Mouse (Mus musculus): ENCODE measurements around the gene Aagab.

The Aagab gene

GRCm38 (mm10) chr9:63647581-63648519 lies 45.4 kb downstream of the Aagab start:
- DNase-seq (ENCODE audit: low spot score in 2 of 2): no peak

- no peak for DNase-seq (ENCODE audit: low spot score in 2 of 2)
Measured at GRCm38 (mm10) chr9:63648520-63648918, 46.1 kb downstream of the Aagab start.

DNA sequence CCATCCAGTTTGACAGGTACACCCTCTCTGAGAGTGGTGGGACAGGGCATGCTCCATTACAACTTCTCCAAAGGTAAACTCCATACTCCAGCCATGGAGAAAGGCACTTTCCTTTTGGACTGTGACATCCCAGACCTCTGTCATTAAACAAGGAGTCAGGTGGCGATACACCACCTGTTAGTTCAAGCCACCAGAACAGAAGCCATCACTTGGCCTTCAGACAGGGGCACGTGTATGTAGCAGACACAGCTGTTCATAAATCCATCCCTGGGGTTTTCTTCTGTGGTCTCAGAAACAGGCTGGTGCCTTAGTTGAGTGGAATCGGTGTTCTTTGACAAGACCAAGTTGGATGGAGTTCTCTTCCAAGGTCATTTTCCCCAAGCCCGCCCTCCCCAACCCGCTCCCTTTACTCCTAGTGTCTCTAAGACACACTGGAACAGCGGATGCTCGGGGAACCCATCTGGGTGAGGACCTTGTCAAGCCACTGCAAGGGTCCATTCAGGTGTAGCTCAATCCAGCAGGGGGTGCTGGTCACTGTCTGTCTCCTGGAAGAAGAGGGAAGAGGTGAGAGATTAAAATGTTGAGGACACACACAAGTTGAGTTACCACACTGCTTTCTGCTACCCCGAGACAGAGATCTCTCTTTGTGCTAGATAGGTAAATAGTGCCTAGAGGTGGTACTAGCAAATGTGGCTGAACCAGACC lies 47.5 kb downstream of the Aagab start:
- DNase-seq (ENCODE audit: low spot score in 2 of 2): peak in 1 of 2 experiments; percentile 36

- DNase-seq (ENCODE audit: low spot score in 2 of 2): no peak
Measured at GRCm38 (mm10) chr9:63650905-63651304, 48.4 kb downstream of the Aagab start.

GRCm38 (mm10) chr9:63651594-63651993 lies 49.1 kb downstream of the Aagab start:
- no peak for DNase-seq (ENCODE audit: low spot score in 2 of 2)

DNA sequence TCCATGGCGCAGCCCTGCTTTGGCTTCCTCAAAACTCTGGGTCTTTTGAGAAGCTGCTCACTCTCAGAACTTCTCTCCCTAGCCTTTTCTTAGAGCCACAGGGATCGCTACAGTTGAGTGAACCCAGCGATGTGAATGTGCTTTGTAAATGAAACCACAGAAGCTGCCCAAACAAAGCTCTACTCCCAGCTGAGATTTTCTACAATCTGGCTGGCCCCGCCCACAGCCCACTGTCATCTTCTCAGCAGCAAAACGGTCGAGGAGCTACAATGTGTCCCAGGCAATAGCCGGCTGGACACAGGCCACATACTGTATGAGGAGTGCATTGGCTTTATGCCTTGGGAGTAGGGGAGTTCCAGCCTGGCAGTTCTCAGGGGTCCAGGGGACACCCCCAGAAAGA lies 51.2 kb downstream of the Aagab start:
- no peak for DNase-seq (ENCODE audit: low spot score in 2 of 2)

DNA sequence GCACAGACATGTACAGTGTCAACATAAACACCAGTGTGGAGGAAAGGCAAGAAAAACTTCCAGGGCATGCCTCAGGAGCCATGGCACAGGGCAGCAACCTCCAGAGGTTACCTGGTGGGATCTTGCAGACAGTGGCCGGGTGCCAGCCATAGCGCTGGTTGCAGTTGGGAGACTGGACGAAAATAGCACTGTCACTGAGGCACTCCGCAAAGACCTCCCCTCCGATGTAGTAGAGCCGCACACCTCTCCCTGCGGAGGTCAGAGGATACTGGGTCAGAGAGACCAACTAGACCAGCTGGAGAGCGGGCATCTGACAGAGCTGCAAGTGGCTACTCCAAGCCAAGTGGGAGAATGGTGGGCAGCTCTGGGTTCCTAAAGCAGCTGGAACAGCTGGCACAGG lies 52.1 kb downstream of the Aagab start:
- no peak for DNase-seq (ENCODE audit: low spot score in 2 of 2)

DNA sequence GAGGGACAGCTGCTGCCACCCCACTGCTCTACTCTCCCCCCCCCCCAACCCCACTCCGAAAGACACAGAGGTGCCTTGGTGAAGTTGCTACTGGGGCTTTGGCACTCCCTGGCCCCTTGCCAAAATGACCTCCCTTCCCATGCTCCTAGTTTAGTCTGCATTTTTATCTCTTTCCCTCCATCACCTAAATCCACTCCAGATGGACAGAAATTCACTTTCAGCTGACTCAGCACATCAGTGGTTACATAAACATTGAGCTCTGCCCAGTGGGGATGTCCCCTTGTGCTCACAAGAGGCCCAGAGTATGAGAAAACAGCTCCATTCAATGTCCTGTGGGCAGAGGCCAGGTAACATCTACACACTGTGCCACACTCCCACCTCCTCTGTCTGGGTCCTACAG lies 52.6 kb downstream of the Aagab start:
- DNase-seq (ENCODE audit: low spot score in 2 of 2): no peak

GRCm38 (mm10) chr9:63657167-63657566 lies 54.7 kb downstream of the Aagab start:
- DNase-seq (ENCODE audit: low spot score in 2 of 2): no peak

DNA sequence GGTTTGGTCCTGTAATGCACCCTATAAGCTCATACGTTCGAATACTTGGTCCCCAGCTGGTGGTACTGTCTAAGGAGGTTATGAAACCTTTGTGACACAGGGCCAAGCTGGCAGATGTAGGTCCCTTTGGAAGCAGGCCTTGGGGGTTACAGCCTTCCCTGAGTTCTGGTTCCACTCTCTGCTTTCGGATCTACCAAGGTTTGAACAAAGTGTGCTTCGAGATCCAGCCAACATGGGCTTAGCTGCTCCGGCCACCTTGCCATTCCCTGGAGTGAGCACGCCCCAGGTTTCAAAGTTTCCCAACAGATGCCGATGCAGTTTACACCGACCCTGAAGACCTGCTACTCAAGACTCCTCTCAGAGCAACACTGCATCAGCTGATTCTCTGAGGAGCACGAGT lies 56.0 kb downstream of the Aagab start:
- no peak for DNase-seq (ENCODE audit: low spot score in 2 of 2)

- no peak for DNase-seq (ENCODE audit: low spot score in 2 of 2)
Measured at GRCm38 (mm10) chr9:63658970-63659371, 56.5 kb downstream of the Aagab start.

DNA sequence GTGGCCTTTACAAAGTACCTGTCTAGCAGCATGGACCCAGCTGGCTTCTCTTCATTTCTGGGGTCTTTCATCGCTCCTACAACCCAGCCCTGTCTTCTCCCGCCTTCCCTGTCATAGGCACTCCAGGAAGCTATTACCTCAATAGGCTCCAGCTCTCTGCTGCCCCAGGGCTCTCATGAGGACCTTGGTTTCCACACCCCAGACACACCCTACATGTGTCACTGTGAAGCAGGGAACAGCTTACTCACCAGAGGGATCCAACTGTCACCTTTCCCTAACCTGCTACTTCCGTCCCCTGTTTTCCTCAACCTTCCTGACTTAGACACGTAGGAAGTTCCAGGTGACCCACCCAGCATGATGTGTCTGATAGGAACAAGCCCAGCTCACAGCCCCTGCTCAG lies 57.6 kb downstream of the Aagab start:
- DNase-seq (ENCODE audit: low spot score in 2 of 2): no peak

GRCm38 (mm10) chr9:63660691-63661090 lies 58.2 kb downstream of the Aagab start:
- DNase-seq (ENCODE audit: low spot score in 2 of 2): no peak

GRCm38 (mm10) chr9:63662759-63663158 lies 60.3 kb downstream of the Aagab start:
- no peak for DNase-seq (ENCODE audit: low spot score in 2 of 2)

GRCm38 (mm10) chr9:63663222-63663621 lies 60.8 kb downstream of the Aagab start:
- DNase-seq (ENCODE audit: low spot score in 2 of 2): no peak

DNA sequence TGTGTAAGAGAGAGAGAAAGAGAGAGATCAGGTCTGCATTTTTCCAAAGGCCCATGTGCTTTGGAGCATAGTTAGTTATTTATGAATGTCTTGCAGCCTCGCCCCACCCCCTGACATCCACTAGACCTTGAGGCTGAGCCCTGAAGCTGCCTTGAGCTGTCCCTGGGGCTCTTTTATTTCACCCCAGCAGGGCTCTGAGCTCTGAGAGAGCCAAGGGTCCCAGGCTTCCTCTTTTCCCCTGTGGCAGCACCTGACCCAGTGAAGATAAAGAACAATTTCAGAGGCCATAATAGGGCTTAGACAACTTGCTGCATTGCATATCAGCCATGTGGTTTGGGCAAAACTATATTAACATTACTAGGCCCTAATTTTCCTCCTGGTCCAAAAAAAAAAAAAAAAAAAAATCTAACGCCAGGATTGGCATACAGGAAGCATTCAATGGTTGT lies 61.9 kb downstream of the Aagab start:
- DNase-seq (ENCODE audit: low spot score in 2 of 2): no peak

GRCm38 (mm10) chr9:63664792-63665646 lies 62.6 kb downstream of the Aagab start:
- DNase-seq (ENCODE audit: low spot score in 2 of 2): no peak

GRCm38 (mm10) chr9:63666612-63667372 lies 64.3 kb downstream of the Aagab start:
- no peak for DNase-seq (ENCODE audit: low spot score in 2 of 2)

DNA sequence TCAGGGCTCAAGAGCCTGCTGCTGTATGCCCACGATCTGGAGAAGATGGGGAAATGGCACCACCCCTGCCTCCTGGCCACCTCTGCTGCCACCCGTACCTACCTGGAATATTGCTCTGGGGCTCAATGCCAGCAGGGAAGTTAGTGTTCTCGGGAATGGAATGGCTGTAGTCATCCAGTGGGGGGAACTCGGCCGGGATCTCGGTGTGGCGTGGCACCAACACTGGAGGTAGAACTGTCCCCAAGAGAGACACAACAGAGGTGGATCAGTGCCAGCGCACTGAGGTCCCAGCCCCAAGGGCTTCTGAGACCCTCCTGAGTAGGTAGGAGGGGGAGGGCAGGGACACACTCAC lies 64.9 kb downstream of the Aagab start:
- no peak for DNase-seq (ENCODE audit: low spot score in 2 of 2)

DNA sequence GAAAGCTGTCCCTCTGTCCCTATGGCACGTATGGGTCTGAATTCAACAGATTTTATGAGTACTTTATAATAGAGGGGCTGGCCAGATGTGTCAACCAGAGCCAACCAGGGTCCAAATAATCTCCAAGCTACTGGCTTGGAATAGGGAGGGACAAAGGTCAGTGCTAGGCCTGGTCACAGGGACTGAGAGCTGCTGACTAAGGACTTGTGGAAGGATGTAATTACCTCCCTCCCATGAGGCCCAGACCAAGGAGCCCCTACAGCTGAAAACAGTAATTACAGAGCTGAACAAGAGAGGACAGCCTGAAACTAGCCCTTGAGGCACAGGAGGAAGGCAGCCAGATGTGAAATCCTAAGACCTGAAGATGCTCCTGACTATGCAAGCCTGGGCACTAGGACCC lies 66.2 kb downstream of the Aagab start:
- DNase-seq (ENCODE audit: low spot score in 2 of 2): no peak

GRCm38 (mm10) chr9:63669816-63670215 lies 67.4 kb downstream of the Aagab start:
- DNase-seq (ENCODE audit: low spot score in 2 of 2): no peak
